Mouse (Mus musculus) lung, embryonic 15.5 days (tissue): Measurements from ENCODE around the gene Fscn1. TPM values are rescaled to one million over a fixed set of nuclear protein-coding genes. Genes with fewer than 3 reads are reported as not detected.
A peak's percentile ranks its signal among the peaks of the same experiment; 100 is the strongest.

ENCODE experiments used
- ATAC-seq: fragments of 200-750 bp; cut with Nextera tagmentation; 2 replicates; pipeline ENCODE4 v1.8.0; 2017; ENCODE audit warnings: moderate number of reproducible peaks, borderline replicate concordance; ENCODE audit not compliant: low FRiP score, low TSS enrichment; ENCODE audit errors: extremely low read depth
- H3K27ac ChIP-seq: fragments of 300-500 bp; sonication (generic); 2 replicates; pipeline ENCODE4 v1.5.1; 2015; ENCODE audit warnings: moderate library complexity, mild to moderate bottlenecking, inconsistent platforms
- H3K27me3 ChIP-seq: fragments of 300-500 bp; sonication (generic); 2 replicates; pipeline ENCODE4 v1.6.1; 2015; ENCODE audit warnings: inconsistent platforms
- H3K36me3 ChIP-seq: fragments of 300-500 bp; sonication (generic); 2 replicates; pipeline ENCODE4 v1.6.1; 2015; ENCODE audit warnings: inconsistent platforms
- H3K4me1 ChIP-seq: fragments of 300-500 bp; sonication (generic); 2 replicates; pipeline ENCODE4 v1.6.1; 2015; ENCODE audit warnings: inconsistent platforms
- H3K4me2 ChIP-seq: fragments of 300-500 bp; sonication (generic); 2 replicates; pipeline ENCODE4 v1.6.1; 2015; ENCODE audit warnings: inconsistent platforms, mild to moderate bottlenecking, moderate library complexity
- H3K4me3 ChIP-seq: fragments of 300-500 bp; sonication (generic); 2 replicates; pipeline ENCODE4 v1.5.1; 2015; ENCODE audit warnings: mild to moderate bottlenecking, inconsistent platforms
- H3K9ac ChIP-seq: fragments of 300-500 bp; sonication (generic); 2 replicates; pipeline ENCODE4 v1.6.1; 2015; ENCODE audit warnings: inconsistent platforms
- H3K9me3 ChIP-seq: fragments of 300-500 bp; sonication (generic); 2 replicates; pipeline ENCODE4 v1.6.1; 2016; ENCODE audit warnings: inconsistent platforms
- WGBS: fragments of 180-500 bp; shearing (Covaris S2); methylation state at CpG from one replicate; pipeline ENCODE4 v1.1.7; 2015; 5-methylcytosine and 5-hydroxymethylcytosine counted together
- polyA plus RNA-seq: library from polyadenylated mRNA; unstranded; fragments of >200 nt; fragmentation: Nextera tagmentation; extraction: Ambion mirVana; gene quantifications from 2 replicates; pipeline ENCODE4 v1.2.1, GENCODE M21; 2015

Gene Fscn1
- polyA plus RNA-seq, 1 experiment from 2014 or later, result 246 TPM

- no peak overlapping the region for H3K4me2 ChIP-seq
- H3K36me3 ChIP-seq, result no peaks in the 10 kb centered on the region
- WGBS, result 59% methylated on average over 16 of the region's 16 CpGs
- peak overlapping the region; percentile 14; the same call in 1 of the 2 replicates for H3K27ac ChIP-seq
- H3K27me3 ChIP-seq, result no peaks in the 10 kb centered on the region
- no peak for ATAC-seq
- H3K4me1 ChIP-seq, result 0 out of 2 replicates have a peak, but pooled peaks cover 5% of the 10 kb centered on the region
- no peaks in the 10 kb centered on the region for H3K9me3 ChIP-seq
- no peak overlapping the region for H3K9ac ChIP-seq
- no peak overlapping the region for H3K4me3 ChIP-seq
Observed at GRCm38 (mm10) chr5:142982046-142982801, 22.1 kb downstream of the Fscn1 start.

GRCm38 (mm10) chr5:142983174-142983573 is 23.0 kb downstream of the Fscn1 start:
- ATAC-seq, result no peak

GRCm38 (mm10) chr5:142984271-142984670 is 24.1 kb downstream of the Fscn1 start:
- no peak for ATAC-seq
- H3K4me3 ChIP-seq, result no peak overlapping the region

More at GRCm38 (mm10) chr5:142983174-142983573, 23.0 kb downstream of the Fscn1 start:
- Histone ChIP-seq H3K4me3 (no peak overlapping the region), H3K4me1 (no peaks in the 10 kb centered on the region), H3K27me3 (no peaks in the 10 kb centered on the region), H3K36me3 (no peaks in the 10 kb centered on the region), H3K9me3 (no peaks in the 10 kb centered on the region), H3K27ac (no peak overlapping the region), H3K9ac (no peak overlapping the region), H3K4me2 (no peak overlapping the region)
- WGBS, result 60% methylated on average over 8 of the region's 8 CpGs

GRCm38 (mm10) chr5:142988520-142988919 is 28.4 kb downstream of the Fscn1 start:
- H3K4me2 ChIP-seq, result no peak overlapping the region
- H3K4me3 ChIP-seq, result no peak overlapping the region
- H3K27me3 ChIP-seq, result no peaks in the 10 kb centered on the region
- WGBS, result 78% methylated on average over 5 of the region's 5 CpGs
- no peaks in the 10 kb centered on the region for H3K4me1 ChIP-seq
- no peaks in the 10 kb centered on the region for H3K9me3 ChIP-seq
- no peak overlapping the region for H3K9ac ChIP-seq
- peaks cover 24% of the 10 kb centered on the region for H3K36me3 ChIP-seq
- ATAC-seq, result no peak
- no peak overlapping the region for H3K27ac ChIP-seq

More at GRCm38 (mm10) chr5:142984271-142984670, 24.1 kb downstream of the Fscn1 start:
- Histone ChIP-seq H3K4me1 (no peaks in the 10 kb centered on the region), H3K27me3 (no peaks in the 10 kb centered on the region), H3K36me3 (no peaks in the 10 kb centered on the region), H3K9me3 (no peaks in the 10 kb centered on the region), H3K9ac (no peak overlapping the region), H3K4me2 (no peak overlapping the region), H3K27ac (no peak overlapping the region)
- WGBS, result 77% methylated on average over 10 of the region's 10 CpGs

DNA sequence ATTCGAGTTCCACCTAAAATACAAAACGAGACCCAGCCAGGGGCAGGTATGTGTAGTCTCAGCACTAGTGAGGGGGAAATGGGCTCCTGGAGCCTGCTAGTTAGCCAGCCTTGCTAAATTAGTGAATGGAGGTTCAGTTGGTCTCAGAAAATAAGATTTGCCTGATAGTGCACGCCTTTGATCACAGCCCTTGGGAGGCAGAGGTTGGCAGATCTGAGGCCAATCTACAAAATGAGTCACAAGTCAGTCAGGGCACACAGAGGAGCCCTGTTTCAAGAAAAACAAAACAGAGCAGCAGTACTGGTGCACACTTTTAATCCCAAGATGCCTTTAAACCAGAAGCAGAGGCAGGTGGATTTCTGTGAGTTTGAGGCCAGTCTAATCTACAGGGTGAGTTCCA is 29.0 kb downstream of the Fscn1 start:
- ATAC-seq, result no peak
- WGBS, result 83% methylated on average over 3 of the region's 3 CpGs
- no peak overlapping the region for H3K4me3 ChIP-seq
- no peak overlapping the region for H3K9ac ChIP-seq
- H3K27ac ChIP-seq, result no peak overlapping the region
- peaks cover 29% of the 10 kb centered on the region for H3K36me3 ChIP-seq
- no peak overlapping the region for H3K4me2 ChIP-seq
- H3K4me1 ChIP-seq, result no peaks in the 10 kb centered on the region
- H3K9me3 ChIP-seq, result no peaks in the 10 kb centered on the region
- H3K27me3 ChIP-seq, result no peaks in the 10 kb centered on the region

DNA sequence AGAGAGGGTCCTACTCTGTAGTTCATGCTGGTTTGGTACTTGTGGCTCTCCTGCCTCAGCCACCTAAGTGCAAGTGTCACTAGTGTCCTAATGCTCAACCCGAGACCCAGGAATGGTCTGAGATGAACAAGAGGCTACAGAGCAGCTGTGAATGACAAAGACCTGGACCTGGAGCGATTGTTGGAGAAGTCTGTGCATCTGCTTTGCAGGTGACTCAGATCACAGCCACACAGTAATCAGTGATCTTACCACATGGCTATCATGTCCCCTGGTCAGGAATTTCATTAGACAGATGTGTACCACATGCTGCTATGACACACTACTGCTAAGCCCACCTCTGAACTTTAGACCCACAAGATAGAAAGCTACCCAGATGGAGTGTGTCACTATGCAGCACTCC is 34.6 kb downstream of the Fscn1 start:
- Histone ChIP-seq H3K9ac (no peak overlapping the region), H3K4me3 (no peak overlapping the region), H3K36me3 (peaks cover 38% of the 10 kb centered on the region), H3K9me3 (no peaks in the 10 kb centered on the region), H3K27me3 (no peaks in the 10 kb centered on the region), H3K27ac (no peak overlapping the region), H3K4me1 (0 out of 2 replicates have a peak, but pooled peaks cover 4% of the 10 kb centered on the region), H3K4me2 (no peak overlapping the region)
- ATAC-seq, result no peak
- WGBS, result 68% methylated on average over 2 of the region's 2 CpGs

- H3K4me2 ChIP-seq, result no peak overlapping the region
- H3K4me1 ChIP-seq, result peaks cover 25% of the 10 kb centered on the region
- H3K27ac ChIP-seq, result peak overlapping the region; percentile 61
- no peak for ATAC-seq
- H3K9me3 ChIP-seq, result no peaks in the 10 kb centered on the region
- peaks cover 23% of the 10 kb centered on the region for H3K36me3 ChIP-seq
- no peak overlapping the region for H3K4me3 ChIP-seq
- no peaks in the 10 kb centered on the region for H3K27me3 ChIP-seq
- H3K9ac ChIP-seq, result no peak overlapping the region
- WGBS, result 60% methylated on average over 9 of the region's 9 CpGs
Observed at GRCm38 (mm10) chr5:142997526-142997925, 37.4 kb downstream of the Fscn1 start.

DNA sequence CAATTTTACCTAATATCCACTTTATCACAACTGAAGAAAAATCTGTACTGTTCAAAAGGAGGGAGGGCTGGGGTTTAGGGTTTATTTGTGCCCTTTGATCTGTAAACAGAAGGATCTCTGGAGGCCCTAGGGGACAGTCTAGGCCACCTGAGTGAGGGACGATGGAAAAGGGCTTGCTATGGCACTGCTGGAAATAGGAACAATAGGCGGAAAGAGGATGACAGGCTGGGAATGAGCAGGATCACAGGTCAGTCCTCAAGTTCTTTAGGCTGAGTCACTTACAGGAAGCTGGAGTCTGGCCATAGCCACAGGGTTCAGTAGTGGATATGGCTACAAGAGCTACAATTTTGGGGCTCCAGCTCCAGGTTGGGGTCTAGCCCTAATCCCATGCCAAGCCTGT is 38.0 kb downstream of the Fscn1 start:
- no peaks in the 10 kb centered on the region for H3K27me3 ChIP-seq
- ATAC-seq, result no peak
- no peaks in the 10 kb centered on the region for H3K9me3 ChIP-seq
- H3K9ac ChIP-seq, result no peak overlapping the region
- 39% methylated on average over 2 of the region's 2 CpGs for WGBS
- H3K36me3 ChIP-seq, result peaks cover 17% of the 10 kb centered on the region
- H3K4me2 ChIP-seq, result no peak overlapping the region
- H3K4me1 ChIP-seq, result peaks cover 25% of the 10 kb centered on the region
- no peak overlapping the region for H3K4me3 ChIP-seq
- H3K27ac ChIP-seq, result peak overlapping the region; percentile 61

GRCm38 (mm10) chr5:143000091-143000490 is 39.9 kb downstream of the Fscn1 start:
- no peak overlapping the region for H3K9ac ChIP-seq
- no peak for ATAC-seq
- H3K27ac ChIP-seq, result peak overlapping the region; percentile 95
- H3K4me1 ChIP-seq, result peaks cover 25% of the 10 kb centered on the region
- no peak overlapping the region for H3K4me2 ChIP-seq
- H3K9me3 ChIP-seq, result no peaks in the 10 kb centered on the region
- H3K27me3 ChIP-seq, result no peaks in the 10 kb centered on the region
- no peak overlapping the region for H3K4me3 ChIP-seq
- WGBS, result 33% methylated on average over 4 of the region's 4 CpGs
- H3K36me3 ChIP-seq, result peaks cover 6% of the 10 kb centered on the region

GRCm38 (mm10) chr5:143000654-143001500 is 40.7 kb downstream of the Fscn1 start:
- ATAC-seq, result peak; percentile 84
- WGBS, result 44% methylated on average over 9 of the region's 9 CpGs
- H3K4me3 ChIP-seq, result no peak overlapping the region
- H3K9me3 ChIP-seq, result no peaks in the 10 kb centered on the region
- H3K4me1 ChIP-seq, result peaks cover 25% of the 10 kb centered on the region
- H3K27ac ChIP-seq, result peak overlapping the region; percentile 95
- H3K36me3 ChIP-seq, result peaks cover 6% of the 10 kb centered on the region
- no peaks in the 10 kb centered on the region for H3K27me3 ChIP-seq
- H3K4me2 ChIP-seq, result no peak overlapping the region; the same call in 1 of the 2 replicates
- H3K9ac ChIP-seq, result 0 out of 2 replicates have a peak overlapping the region, but pooled peaks have one; percentile 5

- Histone ChIP-seq H3K36me3 (peaks cover 39% of the 10 kb centered on the region), H3K9me3 (no peaks in the 10 kb centered on the region), H3K4me1 (no peaks in the 10 kb centered on the region), H3K27me3 (no peaks in the 10 kb centered on the region), H3K27ac (no peak overlapping the region), H3K9ac (no peak overlapping the region), H3K4me3 (no peak overlapping the region), H3K4me2 (no peak overlapping the region)
- no peak for ATAC-seq
- 91% methylated on average over 11 of the region's 11 CpGs for WGBS
Observed at GRCm38 (mm10) chr5:143009383-143009782, 49.2 kb downstream of the Fscn1 start.

- Histone ChIP-seq H3K4me3 (no peak overlapping the region), H3K9me3 (no peaks in the 10 kb centered on the region), H3K9ac (no peak overlapping the region), H3K4me1 (no peaks in the 10 kb centered on the region), H3K27ac (peak overlapping the region; percentile 56), H3K4me2 (no peak overlapping the region), H3K27me3 (no peaks in the 10 kb centered on the region), H3K36me3 (peaks cover 42% of the 10 kb centered on the region)
- no peak for ATAC-seq
- 65% methylated on average over 5 of the region's 5 CpGs for WGBS
Observed at GRCm38 (mm10) chr5:143017401-143017800, 57.3 kb downstream of the Fscn1 start.
